In genomic region chr15:100622164-100622563, GRCm38 (mm10) we compare ENCODE assay signal across 12 mouse cellular contexts. TPM values are rescaled to one million over a fixed set of nuclear protein-coding genes. Genes with fewer than 3 reads are reported as not detected.
A peak's percentile ranks its signal among the peaks of the same experiment; 100 is the strongest.
DNase-seq lines count a peak whose midpoint lies in the region; ATAC-seq and TF ChIP-seq lines count a peak whose summit lies in the region.
"Had no signal": no experiment of that assay in that cellular context is flagged by ENCODE, and none has a peak within 500 bp of the region (broad histone marks: within the 10 kb centered on the region; RNA-seq: fewer than 3 reads in every experiment).

No protein-coding gene starts in this region.

- no peak overlapping the region for H3K4me2 ChIP-seq in heart, embryonic 16.5 days (ENCODE audit: low read depth, low read length)
- H3K4me2 ChIP-seq in lung, postnatal 0 days (replicated peaks; ENCODE audit: low read depth, low read length), result no peak overlapping the region
- H3K4me2 ChIP-seq: heart, embryonic 11.5 days; midbrain, embryonic 13.5 days had no signal

- DNase-seq in heart, postnatal 25 days (ENCODE audit: low spot score), result no peak
- DNase-seq in right cerebral cortex, adult 18-20 months, result peak; percentile 72
- DNase-seq in right cerebral cortex, postnatal 4 days, result no peak
- DNase-seq in lung, postnatal 0 days (ENCODE audit: low spot score), result peak; percentile 60
- peak; percentile 76 for DNase-seq in telencephalon, adult 2 months (ENCODE audit: low read depth, low spot score)
- no peak for DNase-seq in layer of hippocampus, postnatal 25 days (ENCODE audit: extremely low spot score in 1 of 2, low spot score in 1 of 2)
- DNase-seq in layer of hippocampus, adult 8-10 months (ENCODE audit: low spot score in 2 of 2), result no peak
- DNase-seq: cerebellum, postnatal 25 days; thymus, postnatal 4 days had no signal

- H3K4me1 ChIP-seq in heart, embryonic 16.5 days (ENCODE audit: control insufficient read depth, insufficient read depth, low read length), result peaks cover 6% of the 10 kb centered on the region; the same call in 1 of the 2 replicates
- H3K4me1 ChIP-seq in lung, postnatal 0 days (ENCODE audit: insufficient read depth, low read depth, low read length), result no peaks in the 10 kb centered on the region
- H3K4me1 ChIP-seq: midbrain, embryonic 13.5 days had no signal

- peak overlapping the region; percentile 48 for H3K27ac ChIP-seq in heart, embryonic 16.5 days (ENCODE audit: low read length)
- H3K27ac ChIP-seq in lung, postnatal 0 days (ENCODE audit: low read length), result peak overlapping the region; percentile 60
- H3K27ac ChIP-seq: midbrain, embryonic 13.5 days had no signal

- TF ChIP-seq CTCF in lung, postnatal 0 days (IDR thresholded peaks at IDR 0.05), result no peak

- no peak for ATAC-seq in heart, embryonic 16.5 days (replicated peaks; ENCODE audit: extremely low read depth, insufficient read depth, low FRiP score)
- ATAC-seq in lung, postnatal 0 days, result peak; percentile 85
- ATAC-seq: midbrain, embryonic 13.5 days had no signal

- no peak overlapping the region for H3K4me3 ChIP-seq in heart, embryonic 16.5 days (ENCODE audit: low read length)
- no peak overlapping the region for H3K4me3 ChIP-seq in lung, postnatal 0 days (ENCODE audit: low read depth, low read length)
- H3K4me3 ChIP-seq: midbrain, embryonic 13.5 days had no signal

- no peak overlapping the region for H3K9ac ChIP-seq in heart, embryonic 16.5 days (ENCODE audit: low read length)
- no peak overlapping the region for H3K9ac ChIP-seq in lung, postnatal 0 days (replicated peaks; ENCODE audit: low read depth)
- H3K9ac ChIP-seq: midbrain, embryonic 13.5 days had no signal

- 70% methylated on average over 7 of the region's 7 CpGs for WGBS in heart, embryonic 16.5 days
- 60% methylated on average over 7 of the region's 7 CpGs for WGBS in lung, postnatal 0 days

- no peaks in the 10 kb centered on the region for H3K27me3 ChIP-seq in heart, embryonic 16.5 days (ENCODE audit: control insufficient read depth, insufficient read depth, low read length)
- no peaks in the 10 kb centered on the region for H3K27me3 ChIP-seq in lung, postnatal 0 days (replicated peaks; ENCODE audit: insufficient read depth, low read length)
- H3K27me3 ChIP-seq: midbrain, embryonic 13.5 days had no signal

- peaks cover 25% of the 10 kb centered on the region for H3K36me3 ChIP-seq in heart, embryonic 16.5 days (ENCODE audit: control insufficient read depth, insufficient read depth)
- peaks cover 27% of the 10 kb centered on the region; the same call in 1 of the 2 replicates for H3K36me3 ChIP-seq in lung, postnatal 0 days (ENCODE audit: insufficient read depth, low read length)

- peak; percentile 50; the same call in 1 of the 2 replicates for TF ChIP-seq EP300 in lung, postnatal 0 days (IDR thresholded peaks at IDR 0.05)

- intact Hi-C loops in heart, postnatal 25 days (cut with DNase I), result no loop called here

- H3K9me3 ChIP-seq in heart, embryonic 16.5 days (replicated peaks; ENCODE audit: control insufficient read depth, low read length), result no peaks in the 10 kb centered on the region
- no peaks in the 10 kb centered on the region for H3K9me3 ChIP-seq in lung, postnatal 0 days (ENCODE audit: low read length)
- H3K9me3 ChIP-seq: midbrain, embryonic 13.5 days had no signal

RNA-seq across cellular contexts. Expression of gene Dazap2, which starts 7.0 kb away (rescaled TPM):
- polyA plus RNA-seq in heart, embryonic 16.5 days (2015; fragmentation: Nextera tagmentation; extraction: Ambion mirVana), result 223 and 247 TPM in 2 replicates
- 100 to 1,000 TPM; 145 to 156 TPM for total RNA-seq in heart, postnatal 25 days (2021)
- polyA plus RNA-seq in lung, postnatal 0 days (2015; fragmentation: Nextera tagmentation; extraction: Ambion mirVana), result 246 and 299 TPM in 2 replicates
- 100 to 1,000 TPM; 116 to 120 TPM for total RNA-seq in layer of hippocampus, postnatal 25 days (2021)
- total RNA-seq in layer of hippocampus, adult 8-10 months (2022), result 100 to 1,000 TPM; 106 to 135 (median 115) TPM

RNA-seq across cellular contexts. Expression of gene Smagp, which starts 14.6 kb away (rescaled TPM):
- polyA plus RNA-seq in heart, embryonic 16.5 days (2015; fragmentation: Nextera tagmentation; extraction: Ambion mirVana), result 16.9 and 17.2 TPM in 2 replicates
- total RNA-seq in heart, postnatal 25 days (2021), result 10 to 100 TPM; 13.7 to 15.5 TPM
- polyA plus RNA-seq in lung, postnatal 0 days (2015; fragmentation: Nextera tagmentation; extraction: Ambion mirVana), result 65.6 and 71.8 TPM in 2 replicates
- total RNA-seq in layer of hippocampus, postnatal 25 days (2021), result 1 to 10 TPM in 1 of 2 experiments, under 1 TPM in 1; 0.98 to 1.8 TPM
- 1 to 10 TPM; 1.4 to 4.3 (median 2.7) TPM for total RNA-seq in layer of hippocampus, adult 8-10 months (2022)

RNA-seq across cellular contexts. Expression of gene Pou6f1, which starts 22.4 kb away (rescaled TPM):
- polyA plus RNA-seq in heart, embryonic 16.5 days (2015; fragmentation: Nextera tagmentation; extraction: Ambion mirVana), result 3.3 and 5.6 TPM in 2 replicates
- 10 to 100 TPM; 10.5 to 10.9 TPM for total RNA-seq in heart, postnatal 25 days (2021)
- 6.4 and 7.6 TPM in 2 replicates for polyA plus RNA-seq in lung, postnatal 0 days (2015; fragmentation: Nextera tagmentation; extraction: Ambion mirVana)
- 100 to 1,000 TPM in 1 of 2 experiments, 10 to 100 TPM in 1; 95.7 to 110 TPM for total RNA-seq in layer of hippocampus, postnatal 25 days (2021)
- total RNA-seq in layer of hippocampus, adult 8-10 months (2022), result 100 to 1,000 TPM in 3 of 4 experiments, 10 to 100 TPM in 1; 99.4 to 115 (median 109) TPM

RNA-seq across cellular contexts. Expression of gene Bin2, which starts 47.2 kb away (rescaled TPM):
- 5.9 and 13.3 TPM in 2 replicates for polyA plus RNA-seq in heart, embryonic 16.5 days (2015; fragmentation: Nextera tagmentation; extraction: Ambion mirVana)
- 1 to 10 TPM; 1.2 to 1.7 TPM for total RNA-seq in heart, postnatal 25 days (2021)
- polyA plus RNA-seq in lung, postnatal 0 days (2015; fragmentation: Nextera tagmentation; extraction: Ambion mirVana), result 4.2 and 4.5 TPM in 2 replicates
- total RNA-seq in layer of hippocampus, postnatal 25 days (2021), result 1 to 10 TPM; 5.7 to 6.0 TPM
- 10 to 100 TPM in 2 of 4 experiments, 1 to 10 TPM in 2; 4.5 to 15.9 (median 9.7) TPM for total RNA-seq in layer of hippocampus, adult 8-10 months (2022)

Comparison
In these comparisons a context has a peak if more than half of its experiments do, and no peak if none do; other contexts are left out.
1. DNase-seq: peak in right cerebral cortex, adult 18-20 months (single experiment), lung, postnatal 0 days (single experiment) and telencephalon, adult 2 months (single experiment); none in heart, postnatal 25 days (single experiment), right cerebral cortex, postnatal 4 days (single experiment), layer of hippocampus, postnatal 25 days (0 of 2) and layer of hippocampus, adult 8-10 months (0 of 2).
2. RNA of gene Pou6f1, which starts 22.4 kb away (total RNA-seq): 95.7 to 110 TPM in layer of hippocampus, postnatal 25 days and 99.4 to 115 TPM in layer of hippocampus, adult 8-10 months; 10.5 to 10.9 TPM in heart, postnatal 25 days; every median in the first group is over 4 times any median in the second.